Mouse (Mus musculus): ENCODE measurements around the gene Krt80. TPM values are rescaled to one million over a fixed set of nuclear protein-coding genes. Genes with fewer than 3 reads are reported as not detected.

Gene Krt80
- polyA plus RNA-seq, 1 experiment from 2014 or later, result 22.6 TPM

MicroRNAs within 50 kb of the gene (microRNA counts, 519-probe panel; counts per million panel counts)
- 1,729 counts per million, percentile 25 among the panel's probes with 10 or more counts for microRNA mmu-miR-1941-3p
- microRNA mmu-miR-1941-5p, result not detected

Small RNAs within 50 kb of the gene (microRNA-seq; reads per million reads assigned to microRNA genes)
- gene Mir1941, result 3.3 reads per million, percentile 9 among the genes with 10 or more reads in this experiment

Other genes starting within 250 kb of the Krt80 start
- 16.3 and 17.7 TPM in 2 replicates for gene Acvrl1, start 241.6 kb downstream of the Krt80 start, polyA plus RNA-seq (2015; fragmentation: Nextera tagmentation; extraction: Ambion mirVana)
- 8.4 and 10.9 TPM in 2 replicates for gene Acvr1b, start 196.1 kb downstream of the Krt80 start, polyA plus RNA-seq (2015; fragmentation: Nextera tagmentation; extraction: Ambion mirVana)
- gene Grasp, start 146.0 kb downstream of the Krt80 start, polyA plus RNA-seq (2015; fragmentation: Nextera tagmentation; extraction: Ambion mirVana), result 5.3 and 7.2 TPM in 2 replicates
- 14.7 and 18.4 TPM in 2 replicates for gene Nr4a1, start 115.9 kb downstream of the Krt80 start, polyA plus RNA-seq (2015; fragmentation: Nextera tagmentation; extraction: Ambion mirVana)
- 69.7 and 69.9 TPM in 2 replicates for gene Atg101, start 85.9 kb downstream of the Krt80 start, polyA plus RNA-seq (2015; fragmentation: Nextera tagmentation; extraction: Ambion mirVana)
- gene 6030408B16Rik, start 77.0 kb downstream of the Krt80 start, polyA plus RNA-seq (2015; fragmentation: Nextera tagmentation; extraction: Ambion mirVana), result 0.50 and 0.84 TPM in 2 replicates
- 162 and 164 TPM in 2 replicates for gene Krt7, start 40.9 kb upstream of the Krt80 start, polyA plus RNA-seq (2015; fragmentation: Nextera tagmentation; extraction: Ambion mirVana)
- gene Krt87, start 68.6 kb upstream of the Krt80 start, polyA plus RNA-seq (2015; fragmentation: Nextera tagmentation; extraction: Ambion mirVana), result 3.0 and 3.6 TPM in 2 replicates
- gene Krt88, start 77.6 kb upstream of the Krt80 start, polyA plus RNA-seq (2015; fragmentation: Nextera tagmentation; extraction: Ambion mirVana), result not detected in 2 replicates
- gene Krt81, start 93.6 kb upstream of the Krt80 start, polyA plus RNA-seq (2015; fragmentation: Nextera tagmentation; extraction: Ambion mirVana), result 0.35 and 1.3 TPM in 2 replicates
- gene Krt86, start 103.3 kb upstream of the Krt80 start, polyA plus RNA-seq (2015; fragmentation: Nextera tagmentation; extraction: Ambion mirVana), result 0.27 and 0.28 TPM in 2 replicates
- gene Krt83, start 121.3 kb upstream of the Krt80 start, polyA plus RNA-seq (2015; fragmentation: Nextera tagmentation; extraction: Ambion mirVana), result 0.58 and 1.7 TPM in 2 replicates
- gene Gm49425, start 147.1 kb upstream of the Krt80 start, polyA plus RNA-seq (2015; fragmentation: Nextera tagmentation; extraction: Ambion mirVana), result 4.4 and 6.7 TPM in 2 replicates
- gene Krt84, start 162.7 kb upstream of the Krt80 start, polyA plus RNA-seq (2015; fragmentation: Nextera tagmentation; extraction: Ambion mirVana), result 54.7 and 75.1 TPM in 2 replicates
- gene Krt82, start 180.5 kb upstream of the Krt80 start, polyA plus RNA-seq (2015; fragmentation: Nextera tagmentation; extraction: Ambion mirVana), result not detected in 2 replicates
- 1.2 TPM in 2 replicates for gene Krt90, start 192.8 kb upstream of the Krt80 start, polyA plus RNA-seq (2015; fragmentation: Nextera tagmentation; extraction: Ambion mirVana)
- 2.0 and 2.8 TPM in 2 replicates for gene Krt75, start 203.7 kb upstream of the Krt80 start, polyA plus RNA-seq (2015; fragmentation: Nextera tagmentation; extraction: Ambion mirVana)